7 mouse cellular contexts compared by ENCODE assay signal in genomic region chr4:147847614-147848583, GRCm38 (mm10). TPM values are rescaled to one million over a fixed set of nuclear protein-coding genes. Genes with fewer than 3 reads are reported as not detected.
DNase-seq lines count a peak whose midpoint lies in the region; ATAC-seq lines count a peak whose summit lies in the region.

Zfp933 (minus strand) TSS chr4:147848366.

- H3K9me3 ChIP-seq in megakaryocyte, embryonic 14.5 days = no peaks in the 10 kb centered on the region

- H3K4me3 ChIP-seq in megakaryocyte, embryonic 14.5 days (replicated peaks) = peak within 1 kb of the TSS; percentile 96

- ATAC-seq in inflammation-experienced regulatory T-cells, adult 6 months = peak; percentile 98

- DNase-seq in adrenal gland, adult 2 months = peak; percentile 83
- DNase-seq in embryo, embryonic 10.5 days (ENCODE audit: low spot score) = peak; percentile 96
- peak; percentile 34 for DNase-seq in gastrocnemius, postnatal 14 days
- peak; percentile 79 to 85 for DNase-seq in left cerebral cortex, adult 9 months (ENCODE audit: low spot score in 2 of 2)
- peak; percentile 74 to 87 for DNase-seq in right cerebral cortex, postnatal 10 days (ENCODE audit: low spot score in 2 of 2)

- H3K4me1 ChIP-seq in megakaryocyte, embryonic 14.5 days = peaks cover 30% of the 10 kb centered on the region

- peaks cover 16% of the 10 kb centered on the region for H3K36me3 ChIP-seq in megakaryocyte, embryonic 14.5 days (replicated peaks; ENCODE audit: low read length)

- intact Hi-C loops in gastrocnemius, postnatal 14 days (cut with DNase I; ENCODE audit: low total_unique reads) = no loop called here

- H3K27me3 ChIP-seq in megakaryocyte, embryonic 14.5 days (replicated peaks) = no peaks in the 10 kb centered on the region

RNA-seq across cellular contexts. Expression of gene Zfp933, which starts in this region (rescaled TPM):
- 10 to 100 TPM; 22.7 to 25.7 TPM for total RNA-seq in adrenal gland, adult 2 months (2021)
- polyA plus RNA-seq in adrenal gland, adult 2 months (2012; rRNA removed) = 0.75 and 1.2 TPM in 2 replicates
- 1 to 10 TPM; 8.9 to 9.2 TPM for total RNA-seq in gastrocnemius, postnatal 14 days (2021)
- polyA plus RNA-seq in inflammation-experienced regulatory T-cells, adult 6 months (2017; shearing (Covaris generic)) = 10 to 100 TPM in 1 of 3 experiments, 1 to 10 TPM in 2; 5.5 to 10.0 (median 7.5) TPM
- polyA plus RNA-seq in megakaryocyte, embryonic 14.5 days (2012; ENCODE audit: insufficient read depth, low replicate concordance) = not detected in 2 replicates

Comparison
In these comparisons a context has a peak if more than half of its experiments do, and no peak if none do; other contexts are left out.
1. Peak in every context shown above with its lines: DNase-seq, ATAC-seq and H3K4me3 ChIP-seq.
2. DNase-seq: peak in every context shown above with its lines; median percentile 96 in embryo, embryonic 10.5 days; 83 in adrenal gland, adult 2 months; 82 in left cerebral cortex, adult 9 months; 80 in right cerebral cortex, postnatal 10 days; 34 in gastrocnemius, postnatal 14 days.